Mouse (Mus musculus) CH12.LX (cell line): ENCODE data around the gene Fan1.

Source experiments
- BHLHE40 ChIP-seq: IDR thresholded peaks from 2 replicates; pipeline ENCODE4 v1.6.1; 2011; ENCODE audit warnings: mild to moderate bottlenecking, low read depth, low read length, improper control_type of control experiment
- CTCF ChIP-seq, 2 experiments: IDR thresholded peaks in 1 of 2; conservative IDR thresholded peaks in 1 of 2; 2 replicates each; pipeline ENCODE4 v1.5.1; 2011 to 2012; ENCODE audit warnings: low read depth in 2 of 2, low read length in 2 of 2, improper control_type of control experiment in 1 of 2, inconsistent platforms in 1 of 2, mild to moderate bottlenecking in 1 of 2, moderate library complexity in 1 of 2
- EP300 ChIP-seq: IDR thresholded peaks from 2 replicates; pipeline ENCODE4 v1.6.1; 2011; ENCODE audit warnings: low read length, improper control_type of control experiment
- HCFC1 ChIP-seq: IDR thresholded peaks from 2 replicates; pipeline ENCODE4 v1.6.1; 2012; ENCODE audit warnings: low read depth, mild to moderate bottlenecking, inconsistent platforms, low read length, improper control_type of control experiment
- JUN ChIP-seq: IDR thresholded peaks from 2 replicates; pipeline ENCODE4 v1.6.1; 2011; ENCODE audit warnings: low read depth, mild to moderate bottlenecking, low read length, improper control_type of control experiment, moderate library complexity; ENCODE audit not compliant: insufficient read depth
- JUND ChIP-seq: conservative IDR thresholded peaks from 2 replicates; pipeline ENCODE4 v1.6.1; 2011; ENCODE audit warnings: low read depth, low read length, improper control_type of control experiment
- MAX ChIP-seq: IDR thresholded peaks from 2 replicates; pipeline ENCODE4 v1.6.1; 2011; ENCODE audit warnings: low read length, improper control_type of control experiment
- MEF2A ChIP-seq: IDR thresholded peaks from 2 replicates; pipeline ENCODE4 v1.6.1; 2014; ENCODE audit warnings: low read depth, mild to moderate bottlenecking, inconsistent platforms, low read length, improper control_type of control experiment, borderline replicate concordance
- MYC ChIP-seq: IDR thresholded peaks from 2 replicates; pipeline ENCODE4 v1.6.1; 2011; ENCODE audit warnings: low read depth, mild to moderate bottlenecking, improper control_type of control experiment, low read length
- POLR2A ChIP-seq: IDR thresholded peaks from 2 replicates; pipeline ENCODE4 v1.6.1; 2011; ENCODE audit warnings: low read depth, mild to moderate bottlenecking, improper control_type of control experiment, low read length
- TCF12 ChIP-seq: IDR thresholded peaks from 2 replicates; pipeline ENCODE4 v1.6.1; 2014; ENCODE audit warnings: low read depth, mild to moderate bottlenecking, inconsistent platforms, low read length, improper control_type of control experiment
- ZC3H11A ChIP-seq: IDR thresholded peaks from 2 replicates; pipeline ENCODE4 v1.6.1; 2012; ENCODE audit warnings: low read depth, mild to moderate bottlenecking, inconsistent platforms, low read length, improper control_type of control experiment
- ZNF384 ChIP-seq: IDR thresholded peaks from 2 replicates; pipeline ENCODE4 v1.6.1; 2012; ENCODE audit warnings: low read depth, low read length, improper control_type of control experiment, inconsistent platforms

- no peak for TF ChIP-seq MAX
- no peak for TF ChIP-seq JUND
- no peak for TF ChIP-seq ZNF384
- no peak for TF ChIP-seq EP300
- no peak for TF ChIP-seq MYC
- TF ChIP-seq CTCF (conservative IDR thresholded peaks at IDR 0.05 in 1 of 2, IDR thresholded peaks at IDR 0.05 in 1 of 2; ENCODE audit: low read depth in 2 of 2, low read length in 2 of 2): no peak
- no peak for TF ChIP-seq HCFC1
- no peak for TF ChIP-seq BHLHE40
- TF ChIP-seq ZC3H11A: no peak
- no peak for TF ChIP-seq TCF12
- TF ChIP-seq POLR2A: no peak
- no peak for TF ChIP-seq MEF2A
- no peak for TF ChIP-seq JUN
Observed at GRCm38 (mm10) chr7:64403989-64404388, 30.1 kb upstream of the Fan1 start.
